Mouse (Mus musculus): ENCODE measurements around the gene Gm5767.

- TF ChIP-seq CTCF (IDR thresholded peaks at IDR 0.05; ENCODE audit: low read depth) (no peak), EP300 (IDR thresholded peaks at IDR 0.05; ENCODE audit: low read depth) (no peak)
Observed at GRCm38 (mm10) chr16:8645546-8645945, 35.0 kb upstream of the Gm5767 start.

All from liver, postnatal 0 days (tissue).